Mouse (Mus musculus) testis, adult 2 months (tissue): ENCODE results near the gene Pitpnc1. TPM values are rescaled to one million over a fixed set of nuclear protein-coding genes. Genes with fewer than 3 reads are reported as not detected.
A peak's percentile ranks its signal among the peaks of the same experiment; 100 is the strongest.

Experiments used
- H3K27ac ChIP-seq: fragments of 200-500 bp; 2 replicates; pipeline ENCODE4 v1.5.1; 2012; ENCODE audit warnings: low read depth, low read length; ENCODE audit not compliant: control insufficient read depth, insufficient read depth
- H3K27me3 ChIP-seq: fragments of 200-500 bp; 2 replicates; pipeline ENCODE4 v1.6.1; 2012; ENCODE audit warnings: mild to moderate bottlenecking, low read length, moderate library complexity; ENCODE audit not compliant: control insufficient read depth, insufficient read depth
- H3K36me3 ChIP-seq: fragments of 200-500 bp; 2 replicates; pipeline ENCODE4 v1.6.1; 2012; ENCODE audit warnings: mild to moderate bottlenecking, low read length; ENCODE audit not compliant: control insufficient read depth, insufficient read depth
- H3K4me1 ChIP-seq: fragments of 200-500 bp; 2 replicates; pipeline ENCODE4 v1.6.1; 2012; ENCODE audit warnings: low read length; ENCODE audit not compliant: control insufficient read depth, insufficient read depth
- H3K4me3 ChIP-seq: fragments of 200-500 bp; 2 replicates; pipeline ENCODE4 v1.5.1; 2012; ENCODE audit warnings: low read depth, mild to moderate bottlenecking, low read length, moderate library complexity, mixed read lengths; ENCODE audit not compliant: control insufficient read depth
- CTCF ChIP-seq: fragments of 200-500 bp; IDR thresholded peaks from 2 replicates; pipeline ENCODE4 v1.5.1; 2012; ENCODE audit warnings: low read depth, mild to moderate bottlenecking, inconsistent platforms, low read length, moderate library complexity; ENCODE audit not compliant: control insufficient read depth, insufficient read depth, insufficient replicate concordance
- POLR2A ChIP-seq: fragments of 200-500 bp; IDR thresholded peaks from 2 replicates; pipeline ENCODE4 v1.6.1; 2012; ENCODE audit warnings: low read depth, mild to moderate bottlenecking, inconsistent platforms, low read length, moderate library complexity; ENCODE audit not compliant: control insufficient read depth
- polyA plus RNA-seq: library from polyadenylated mRNA; depleted of rRNA; stranded (reverse); fragments of >200 nt; gene quantifications from 2 replicates; pipeline ENCODE4 v1.2.3, GENCODE M21; 2012

Pitpnc1 gene
- polyA plus RNA-seq, 1 experiment, result 1.5 TPM

DNA sequence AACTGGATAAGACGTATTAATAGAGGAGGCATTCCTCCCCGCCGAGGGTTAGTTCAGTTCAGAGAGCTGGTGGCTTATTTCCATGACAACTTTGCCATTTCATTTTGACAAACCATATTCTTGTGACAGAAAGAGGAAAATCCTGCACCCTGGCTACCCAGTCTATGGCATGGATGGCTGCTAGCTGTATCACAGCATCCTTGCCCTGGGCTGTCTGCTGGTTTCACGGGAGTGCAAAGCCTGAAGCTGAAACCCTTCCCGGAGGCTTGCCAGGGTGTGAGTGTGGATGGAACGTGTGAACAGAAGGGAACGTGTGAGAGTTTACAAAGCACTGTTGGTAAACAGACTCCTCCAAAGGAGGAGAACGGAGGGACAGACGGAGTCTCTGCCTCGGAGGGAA is 80.5 kb downstream of the Pitpnc1 start:
- Histone ChIP-seq H3K4me1 (no peaks in the 10 kb centered on the region), H3K27me3 (no peaks in the 10 kb centered on the region), H3K36me3 (no peaks in the 10 kb centered on the region), H3K27ac (no peak overlapping the region), H3K4me3 (no peak overlapping the region)
- TF ChIP-seq POLR2A, result no peak
- no peak for TF ChIP-seq CTCF

DNA sequence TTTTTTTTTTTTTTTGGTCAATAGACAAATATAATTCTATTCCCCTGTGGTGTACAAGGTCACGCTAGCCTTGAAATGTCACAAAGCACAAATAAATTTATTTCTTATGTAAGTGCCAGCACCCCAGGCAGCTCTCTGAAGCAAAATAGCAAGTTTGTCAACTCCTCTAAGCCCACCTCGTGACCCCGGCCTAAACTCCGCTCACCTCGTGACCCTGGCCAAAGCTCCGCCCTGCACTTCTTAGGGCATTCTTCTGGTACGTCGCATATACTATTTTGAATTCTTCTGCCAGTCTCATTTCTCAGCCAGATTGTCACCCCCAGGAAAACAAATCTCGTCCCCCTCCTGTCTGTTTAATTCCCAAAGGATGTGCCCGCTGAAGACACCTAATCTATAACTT is 84.0 kb downstream of the Pitpnc1 start:
- Histone ChIP-seq H3K4me1 (peaks cover 2% of the 10 kb centered on the region; the same call in 1 of the 2 replicates), H3K27me3 (no peaks in the 10 kb centered on the region), H3K4me3 (no peak overlapping the region), H3K36me3 (no peaks in the 10 kb centered on the region), H3K27ac (no peak overlapping the region)
- TF ChIP-seq CTCF (no peak), POLR2A (no peak)

DNA sequence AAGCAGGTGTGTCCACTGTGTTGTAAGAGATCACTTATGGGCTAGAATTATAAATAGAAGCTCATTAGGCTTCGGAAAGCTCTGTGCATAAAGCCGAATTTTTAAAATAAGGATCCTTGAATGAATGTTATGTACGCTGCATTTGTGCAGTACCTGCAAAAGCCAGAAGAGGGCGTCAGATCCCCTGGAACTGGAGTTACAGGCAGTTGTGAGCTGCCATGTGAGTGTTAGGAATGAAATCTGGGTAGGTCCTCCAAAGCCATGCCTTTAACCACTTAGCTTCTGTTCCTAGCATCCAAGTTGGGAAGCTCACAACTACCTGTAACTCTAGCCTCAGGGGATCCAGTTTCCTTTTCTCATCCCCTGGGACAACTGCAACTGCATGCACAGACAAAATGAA is 85.2 kb downstream of the Pitpnc1 start:
- Histone ChIP-seq H3K36me3 (no peaks in the 10 kb centered on the region), H3K27me3 (no peaks in the 10 kb centered on the region), H3K4me3 (no peak overlapping the region), H3K4me1 (peaks cover 2% of the 10 kb centered on the region; the same call in 1 of the 2 replicates), H3K27ac (no peak overlapping the region)
- TF ChIP-seq POLR2A (no peak), CTCF (peak; percentile 49; the same call in 1 of the 2 replicates)

DNA sequence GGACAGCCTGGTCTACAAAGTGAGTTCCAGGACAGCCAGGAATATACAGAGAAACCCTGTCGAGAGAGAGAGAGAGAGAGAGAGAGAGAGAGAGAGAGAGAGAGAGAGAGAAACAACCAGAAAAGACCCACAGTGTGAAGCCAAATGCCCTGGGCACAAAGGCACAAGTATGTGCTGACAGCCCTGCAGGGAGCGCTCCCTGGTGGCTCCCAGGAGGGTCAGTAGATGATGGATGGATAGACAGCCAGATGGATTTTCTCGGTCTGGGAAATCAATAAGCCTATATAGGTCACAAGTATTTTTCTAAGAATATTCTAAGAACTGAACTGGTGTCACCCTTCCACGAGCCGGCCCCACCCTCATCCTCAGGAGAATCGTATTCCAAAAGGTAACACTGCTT is 86.5 kb downstream of the Pitpnc1 start:
- no peak for TF ChIP-seq POLR2A
- TF ChIP-seq CTCF, result no peak
- H3K27ac ChIP-seq, result no peak overlapping the region
- H3K36me3 ChIP-seq, result no peaks in the 10 kb centered on the region
- H3K27me3 ChIP-seq, result no peaks in the 10 kb centered on the region
- peaks cover 12% of the 10 kb centered on the region for H3K4me1 ChIP-seq
- no peak overlapping the region for H3K4me3 ChIP-seq

DNA sequence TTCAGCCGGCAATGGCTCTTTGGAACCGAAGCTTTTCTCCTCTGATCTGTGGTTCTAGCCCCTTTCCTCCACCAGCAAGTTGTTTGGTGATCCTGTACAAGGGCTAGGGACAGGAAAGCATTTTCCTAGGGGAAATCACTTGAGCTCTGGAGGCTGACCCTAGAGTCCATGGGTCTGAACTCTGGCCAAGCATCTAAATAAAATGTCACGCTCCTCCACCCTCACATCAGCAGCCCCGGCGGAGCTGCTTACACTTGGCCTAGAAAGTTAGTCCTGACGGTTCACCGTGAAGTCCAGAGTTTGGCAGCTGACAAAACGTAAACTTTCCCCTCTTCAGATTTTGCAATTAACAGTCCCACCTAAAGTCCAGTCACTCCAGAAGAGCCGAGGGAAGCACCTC is 90.5 kb downstream of the Pitpnc1 start:
- TF ChIP-seq POLR2A (no peak), CTCF (no peak)
- H3K27ac ChIP-seq, result no peak overlapping the region
- H3K4me1 ChIP-seq, result peaks cover 17% of the 10 kb centered on the region
- H3K4me3 ChIP-seq, result no peak overlapping the region
- H3K36me3 ChIP-seq, result no peaks in the 10 kb centered on the region
- no peaks in the 10 kb centered on the region for H3K27me3 ChIP-seq

DNA sequence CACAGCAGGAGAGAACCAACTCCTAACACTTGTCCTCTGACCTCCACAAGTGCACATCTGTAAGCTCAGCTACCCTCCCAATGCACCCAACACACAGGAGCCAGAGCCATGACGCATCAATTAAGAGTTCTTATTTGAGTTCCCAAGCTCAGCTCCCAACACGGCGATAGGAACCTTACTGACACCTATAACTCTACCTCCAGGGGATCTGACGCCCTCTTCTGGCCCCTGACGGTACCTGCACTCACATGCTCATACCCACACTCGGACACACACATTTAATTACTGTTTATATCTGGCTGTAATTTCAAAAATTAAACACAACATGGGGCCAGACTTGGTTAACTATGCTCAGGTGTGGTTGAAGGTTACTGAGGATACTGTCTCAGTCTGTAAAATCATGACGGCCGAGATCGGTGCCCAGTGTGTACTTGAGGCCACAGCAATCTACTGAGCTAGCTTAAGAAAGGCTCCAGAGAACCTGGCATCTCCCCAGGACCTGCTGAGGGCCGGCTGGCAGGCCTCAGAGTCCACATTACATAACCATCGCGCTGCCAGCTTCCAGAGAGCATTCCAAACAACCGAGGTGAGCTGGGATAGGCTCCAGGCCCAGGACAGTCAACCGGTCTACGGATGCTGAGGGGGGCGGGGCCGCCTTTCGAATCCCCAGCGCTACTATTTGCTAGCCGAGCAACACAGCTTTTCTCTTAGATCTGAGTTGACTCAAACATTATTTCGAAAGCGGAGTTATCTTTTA is 91.2 kb downstream of the Pitpnc1 start:
- H3K27ac ChIP-seq, result no peak overlapping the region
- H3K36me3 ChIP-seq, result no peaks in the 10 kb centered on the region
- H3K4me3 ChIP-seq, result 0 out of 2 replicates have a peak overlapping the region, but pooled peaks have one; percentile 7
- H3K4me1 ChIP-seq, result peaks cover 17% of the 10 kb centered on the region
- TF ChIP-seq POLR2A, result no peak
- TF ChIP-seq CTCF, result peak; percentile 57; the same call in 1 of the 2 replicates
- no peaks in the 10 kb centered on the region for H3K27me3 ChIP-seq

DNA sequence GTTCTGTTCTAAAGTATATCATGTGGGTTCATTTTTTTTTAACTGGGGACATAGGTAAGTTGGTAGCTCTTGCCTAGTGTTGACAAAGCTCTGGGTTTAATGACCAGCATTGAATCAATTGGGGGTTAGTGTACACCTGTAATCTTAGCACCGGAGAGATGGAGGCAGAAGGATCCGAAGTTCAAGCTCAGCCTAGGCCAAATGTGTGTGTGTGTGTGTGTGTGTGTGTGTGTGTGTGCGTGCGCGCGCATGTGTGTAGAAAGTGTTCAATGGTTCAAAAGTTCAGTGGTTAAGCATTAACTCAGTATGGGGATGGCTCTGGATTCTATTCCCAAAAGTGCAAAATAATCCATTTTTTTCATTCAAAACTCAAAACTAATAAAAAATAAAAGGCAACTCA is 93.2 kb downstream of the Pitpnc1 start:
- Histone ChIP-seq H3K4me3 (no peak overlapping the region), H3K36me3 (no peaks in the 10 kb centered on the region), H3K4me1 (peaks cover 17% of the 10 kb centered on the region), H3K27me3 (no peaks in the 10 kb centered on the region), H3K27ac (no peak overlapping the region)
- TF ChIP-seq POLR2A, result no peak
- TF ChIP-seq CTCF, result no peak
